Mouse (Mus musculus): Measurements from ENCODE around the gene Ptpru. TPM values are rescaled to one million over a fixed set of nuclear protein-coding genes. Genes with fewer than 3 reads are reported as not detected.

Gene Ptpru
- polyA plus RNA-seq, 1 experiment from 2014 or later = 16.0 TPM

DNA sequence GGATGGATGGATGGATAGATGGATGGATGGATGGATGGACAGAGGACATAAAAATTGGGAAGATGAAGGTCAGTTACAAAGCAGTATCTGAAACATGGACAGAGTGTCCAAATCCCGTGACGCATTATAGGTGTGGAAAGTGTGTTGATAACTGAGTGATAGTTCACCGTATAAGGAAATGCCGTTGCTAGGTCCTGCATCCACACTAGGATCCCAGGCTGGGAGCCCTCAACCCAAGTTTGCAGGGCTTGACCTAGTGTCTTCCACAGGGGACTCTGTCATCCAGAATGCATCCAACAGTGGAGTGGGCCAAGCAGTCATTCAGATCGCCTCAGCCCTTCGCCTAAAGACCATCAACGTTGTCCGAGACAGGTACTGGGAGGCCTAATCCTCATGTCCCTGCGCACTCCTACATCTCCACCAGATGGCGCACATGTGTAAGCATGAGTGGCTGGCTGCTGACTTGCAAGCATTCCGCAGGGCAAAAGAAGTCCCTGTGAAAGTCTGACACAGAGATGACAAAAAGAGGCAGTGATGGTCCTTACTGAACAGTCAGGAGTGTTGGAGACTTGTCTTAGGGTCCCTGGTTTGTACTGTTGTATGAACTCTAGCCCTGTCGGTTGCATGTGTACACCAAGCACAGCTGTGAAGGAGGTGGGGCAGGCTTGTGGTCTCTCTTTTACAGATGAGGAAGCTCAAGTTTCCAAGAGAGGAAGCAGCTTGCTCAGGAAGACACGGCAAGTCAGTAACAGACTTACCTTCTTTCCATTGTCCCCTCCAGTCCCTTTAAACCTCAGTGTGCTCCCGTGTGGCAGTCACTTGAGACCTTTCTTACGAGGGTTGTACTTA, 22.6 kb upstream of the Ptpru start:
- Histone ChIP-seq H3K36me3 (peaks cover 67% of the 10 kb centered on the region), H3K4me3 (no peak overlapping the region), H3K9me3 (replicated peaks) (no peaks in the 10 kb centered on the region), H3K27ac (no peak overlapping the region), H3K27me3 (ENCODE audit: low read depth, poor library complexity, severe bottlenecking) (no peaks in the 10 kb centered on the region), H3K4me1 (no peaks in the 10 kb centered on the region)
- WGBS = 57% methylated on average over 15 of the region's 15 CpGs
- peak; percentile 85 for DNase-seq (ENCODE audit: low spot score)

DNA sequence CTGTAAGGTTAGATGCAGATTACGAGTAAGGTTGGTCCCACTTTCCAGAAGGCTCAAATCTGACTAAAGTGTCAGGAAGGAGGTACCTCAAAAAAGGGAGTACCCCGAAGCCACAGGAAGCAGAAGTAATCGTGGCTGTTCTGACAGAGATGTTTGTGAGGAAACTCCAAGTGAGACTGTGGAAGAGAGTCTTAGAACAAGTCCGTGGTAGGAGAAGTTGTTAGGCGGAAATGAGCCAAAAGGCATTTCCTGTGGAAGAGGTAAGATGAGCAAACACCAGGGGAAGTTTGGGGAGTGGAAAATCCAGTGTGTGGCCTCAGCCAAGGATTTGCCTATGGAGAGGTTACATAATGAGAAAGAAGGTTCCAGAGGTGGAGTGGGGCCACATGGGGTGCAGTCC, 16.9 kb upstream of the Ptpru start:
- H3K9me3 ChIP-seq (replicated peaks) = no peaks in the 10 kb centered on the region
- whole genome bisulfite sequencing = 79% methylated on average over 5 of the region's 5 CpGs

DNA sequence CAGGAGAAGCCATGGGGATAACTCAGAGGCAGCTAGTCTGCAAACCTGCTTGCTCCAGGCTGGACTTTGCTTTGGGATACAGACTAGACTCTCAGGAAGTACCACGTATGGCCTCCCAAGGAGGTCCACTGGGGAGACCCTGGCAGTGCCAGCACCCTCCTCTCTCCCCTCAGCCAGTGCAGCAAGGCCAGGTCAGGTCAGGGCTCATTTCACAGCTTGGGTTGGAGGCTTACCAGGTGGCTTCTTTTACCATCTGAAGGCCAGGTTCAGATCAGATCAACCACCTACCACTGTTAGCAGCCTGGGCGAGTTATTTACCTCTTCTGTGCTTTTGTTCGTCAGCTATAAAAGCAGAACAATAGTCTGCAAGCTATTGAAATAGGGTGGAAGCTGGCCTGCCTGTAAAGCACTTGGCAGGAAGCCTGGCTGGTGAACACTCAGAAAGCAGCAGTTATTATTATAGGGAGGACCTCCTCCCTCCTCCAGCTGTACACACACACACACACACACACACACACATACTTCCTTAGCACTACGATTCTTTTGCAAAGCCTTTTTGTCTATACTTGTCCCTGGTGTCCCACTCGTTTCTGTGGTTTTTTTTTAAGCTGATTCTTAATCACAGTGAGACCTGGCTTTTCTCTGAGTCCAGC, 12.0 kb upstream of the Ptpru start:
- H3K4me3 ChIP-seq = no peak overlapping the region
- peaks cover 26% of the 10 kb centered on the region for H3K4me1 ChIP-seq
- DNase-seq (ENCODE audit: low spot score) = no peak
- 68% methylated on average over 5 of the region's 5 CpGs for WGBS
- peaks cover 15% of the 10 kb centered on the region; the same call in 1 of the 2 replicates for H3K36me3 ChIP-seq
- no peak overlapping the region for H3K27ac ChIP-seq
- no peaks in the 10 kb centered on the region for H3K27me3 ChIP-seq (ENCODE audit: low read depth, poor library complexity, severe bottlenecking)
- H3K9me3 ChIP-seq (replicated peaks) = no peaks in the 10 kb centered on the region

More for the DNA sequence above, 16.9 kb upstream of the Ptpru start:
- DNase-seq (ENCODE audit: low spot score) = no peak
- H3K36me3 ChIP-seq = peaks cover 22% of the 10 kb centered on the region
- no peak overlapping the region for H3K27ac ChIP-seq
- no peaks in the 10 kb centered on the region for H3K4me1 ChIP-seq
- H3K4me3 ChIP-seq = no peak overlapping the region
- no peaks in the 10 kb centered on the region for H3K27me3 ChIP-seq (ENCODE audit: low read depth, poor library complexity, severe bottlenecking)

DNA sequence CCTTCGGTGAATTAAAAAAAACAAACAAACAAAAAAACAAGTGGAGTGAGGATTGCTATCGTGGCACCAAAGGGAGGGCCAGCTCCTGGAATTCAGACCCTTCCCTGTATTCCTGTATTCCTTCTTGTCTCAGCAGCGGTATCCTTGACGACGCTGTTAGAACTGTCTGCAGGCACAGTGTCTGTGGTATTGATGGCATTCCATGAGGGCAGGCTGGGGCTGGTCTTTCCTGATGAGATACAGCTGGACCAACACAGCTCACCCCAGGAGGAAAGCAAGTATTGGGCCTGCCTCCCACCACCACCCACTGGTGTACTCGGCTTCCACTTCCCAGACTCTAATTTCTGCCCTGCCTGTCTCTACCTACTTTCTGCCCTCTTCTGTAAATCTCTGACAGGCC, 10.0 kb upstream of the Ptpru start:
- DNase-seq (ENCODE audit: low spot score) = no peak
- Histone ChIP-seq H3K27ac (peak overlapping the region; percentile 37; the same call in 1 of the 2 replicates), H3K36me3 (peaks cover 15% of the 10 kb centered on the region; the same call in 1 of the 2 replicates), H3K9me3 (replicated peaks) (no peaks in the 10 kb centered on the region), H3K4me3 (no peak overlapping the region), H3K27me3 (ENCODE audit: low read depth, poor library complexity, severe bottlenecking) (no peaks in the 10 kb centered on the region), H3K4me1 (peaks cover 43% of the 10 kb centered on the region)
- 71% methylated on average over 6 of the region's 6 CpGs for WGBS

DNA sequence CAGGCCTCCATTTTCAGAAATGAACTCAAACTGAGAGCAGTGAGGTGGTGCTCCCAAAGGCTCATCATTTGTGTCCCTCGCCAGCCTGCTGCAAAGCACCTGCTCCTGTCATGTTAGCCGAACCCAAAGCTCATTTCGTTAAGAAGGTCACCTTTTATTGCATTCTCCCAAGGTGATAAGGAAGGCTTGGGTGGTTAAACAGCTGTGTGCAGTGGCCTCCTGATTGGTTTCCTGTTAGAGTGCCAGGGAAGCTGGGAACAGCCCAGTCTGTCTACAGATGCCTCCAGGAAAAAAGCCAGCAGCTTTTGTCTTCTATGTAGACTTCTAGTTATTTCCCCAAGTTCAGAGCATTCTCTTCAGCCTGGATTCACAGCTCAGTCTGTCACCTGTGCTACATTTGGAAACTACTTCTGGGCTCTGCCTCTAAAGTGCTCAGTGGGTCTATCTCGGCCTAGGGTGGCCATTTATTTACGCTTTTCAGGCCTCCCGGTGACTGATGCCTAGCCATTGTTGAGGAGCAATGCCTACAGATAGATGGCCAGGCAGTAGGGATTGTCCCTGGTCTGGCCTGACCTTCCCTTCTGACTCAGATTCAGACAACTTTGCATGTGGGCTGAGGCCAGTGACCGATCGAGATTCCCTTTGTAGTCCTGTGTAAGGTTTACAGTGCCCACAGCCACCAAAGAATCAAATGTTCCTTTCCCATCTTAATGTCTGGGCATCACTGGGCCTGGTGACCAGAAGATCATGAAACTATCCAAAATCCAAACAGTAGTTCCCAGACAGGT, 8.1 kb upstream of the Ptpru start:
- Histone ChIP-seq H3K27ac (no peak overlapping the region), H3K9me3 (replicated peaks) (no peaks in the 10 kb centered on the region), H3K27me3 (ENCODE audit: low read depth, poor library complexity, severe bottlenecking) (no peaks in the 10 kb centered on the region), H3K4me3 (no peak overlapping the region), H3K36me3 (peaks cover 15% of the 10 kb centered on the region; the same call in 1 of the 2 replicates), H3K4me1 (peaks cover 46% of the 10 kb centered on the region)
- 91% methylated on average over 8 of the region's 8 CpGs for WGBS
- no peak for DNase-seq (ENCODE audit: low spot score)

DNA sequence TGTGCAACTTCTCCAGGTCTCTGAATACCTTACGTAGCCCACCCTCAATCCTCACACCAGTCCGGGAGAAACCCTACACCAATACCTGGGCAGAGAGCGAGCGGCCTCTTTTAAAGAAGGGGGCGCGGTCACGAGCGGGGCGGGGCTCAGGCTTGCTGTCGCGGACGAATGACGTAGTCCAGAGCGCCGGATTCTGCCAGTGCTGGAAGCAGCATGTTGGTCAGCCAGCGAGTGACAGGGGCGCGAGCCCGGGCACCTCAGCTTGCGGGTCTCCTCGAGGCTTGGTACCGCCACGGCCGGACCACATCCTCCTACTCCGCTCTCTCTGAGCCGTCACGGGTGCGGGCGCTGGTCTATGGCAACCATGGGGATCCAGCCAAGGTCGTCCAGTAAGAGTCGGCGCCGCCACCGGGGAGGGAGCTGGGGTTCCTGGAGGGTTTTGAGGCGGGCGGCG, 5.2 kb upstream of the Ptpru start, which contains the start of gene Mecr:
TSS of gene Mecr (plus strand) at position 181 of the 454 bp plus-strand sequence.
- peaks cover 9% of the 10 kb centered on the region; the same call in 1 of the 2 replicates for H3K36me3 ChIP-seq
- WGBS = under 1% methylated on average over 37 of the region's 37 CpGs
- H3K27me3 ChIP-seq (ENCODE audit: low read depth, poor library complexity, severe bottlenecking) = peaks cover 15% of the 10 kb centered on the region; the same call in 1 of the 2 replicates
- peak within 1 kb of the TSS; percentile 100 for H3K4me3 ChIP-seq
- no peaks in the 10 kb centered on the region for H3K9me3 ChIP-seq (replicated peaks)
- peak; percentile 97 for DNase-seq (ENCODE audit: low spot score)
- H3K4me1 ChIP-seq = peaks cover 40% of the 10 kb centered on the region
- H3K27ac ChIP-seq = peak within 1 kb of the TSS; percentile 83

DNA sequence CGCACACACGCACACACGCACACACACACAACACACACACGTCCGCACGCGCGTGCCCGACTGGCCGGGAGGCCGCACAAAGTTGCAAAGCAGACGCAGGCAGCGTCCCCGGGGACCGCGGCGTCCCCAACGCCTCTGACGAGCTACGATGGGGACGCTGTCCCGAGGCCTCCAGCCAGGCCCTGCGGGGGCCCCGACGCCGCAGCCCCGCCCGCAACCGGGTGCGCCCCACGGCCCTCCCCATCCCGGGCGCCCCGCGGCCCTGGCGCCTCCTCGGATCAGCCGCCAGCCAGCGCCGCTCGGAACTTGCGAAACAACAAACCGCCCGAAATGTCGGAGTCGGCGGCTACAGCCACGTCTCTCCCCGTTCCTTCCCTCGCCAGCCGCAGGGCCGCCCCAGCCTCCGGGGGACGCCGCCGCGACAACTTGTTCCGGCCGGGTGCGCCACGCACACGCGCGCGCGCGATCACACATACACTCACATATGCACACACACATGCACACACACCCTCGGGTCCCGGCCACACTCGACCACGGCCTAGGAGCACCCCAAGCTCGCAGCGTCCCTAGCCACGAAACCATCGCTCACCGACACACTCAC, 1.1 kb downstream of the Ptpru start:
- peaks cover 49% of the 10 kb centered on the region for H3K27me3 ChIP-seq (ENCODE audit: low read depth, poor library complexity, severe bottlenecking)
- 1% methylated on average over 71 of the region's 76 CpGs for WGBS

DNA sequence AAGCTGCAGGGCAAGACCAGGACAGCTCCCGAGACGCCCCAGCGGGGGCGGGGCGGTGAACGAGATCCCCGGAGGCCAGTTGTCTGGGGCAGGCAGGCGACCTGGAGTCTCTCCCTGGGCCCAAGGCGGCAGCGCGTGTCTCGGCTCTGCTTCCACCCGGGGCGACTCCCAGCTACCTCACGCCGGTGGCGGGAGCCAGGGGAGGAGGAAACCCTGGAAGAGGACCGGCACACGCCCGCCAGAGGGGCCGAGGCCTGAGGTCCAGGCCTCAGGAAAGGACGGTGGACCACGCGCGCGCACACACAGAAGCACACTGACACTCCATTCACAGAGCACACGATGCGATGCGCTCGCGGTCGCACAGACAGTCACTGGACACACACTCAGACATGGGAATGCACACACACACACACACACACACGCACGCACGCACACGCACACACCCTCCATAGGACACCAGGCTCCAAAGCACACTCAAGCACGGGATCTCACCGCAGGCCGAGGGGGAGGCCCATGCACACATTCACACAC, 1.7 kb downstream of the Ptpru start:
- Histone ChIP-seq H3K27ac (peak overlapping the region; percentile 88), H3K36me3 (no peaks in the 10 kb centered on the region), H3K27me3 (ENCODE audit: low read depth, poor library complexity, severe bottlenecking) (peaks cover 49% of the 10 kb centered on the region), H3K4me1 (peaks cover 48% of the 10 kb centered on the region), H3K4me3 (peak overlapping the region; percentile 77), H3K9me3 (replicated peaks) (no peaks in the 10 kb centered on the region)
- WGBS = under 1% methylated on average over 37 of the region's 39 CpGs
- peak; percentile 68 for DNase-seq (ENCODE audit: low spot score)

More for the DNA sequence above, 1.1 kb downstream of the Ptpru start:
- no peaks in the 10 kb centered on the region for H3K36me3 ChIP-seq
- peak overlapping the region; percentile 77 for H3K4me3 ChIP-seq
- DNase-seq (ENCODE audit: low spot score) = peak; percentile 77
- peaks cover 48% of the 10 kb centered on the region for H3K4me1 ChIP-seq
- peak overlapping the region; percentile 88 for H3K27ac ChIP-seq
- no peaks in the 10 kb centered on the region for H3K9me3 ChIP-seq (replicated peaks)

DNA sequence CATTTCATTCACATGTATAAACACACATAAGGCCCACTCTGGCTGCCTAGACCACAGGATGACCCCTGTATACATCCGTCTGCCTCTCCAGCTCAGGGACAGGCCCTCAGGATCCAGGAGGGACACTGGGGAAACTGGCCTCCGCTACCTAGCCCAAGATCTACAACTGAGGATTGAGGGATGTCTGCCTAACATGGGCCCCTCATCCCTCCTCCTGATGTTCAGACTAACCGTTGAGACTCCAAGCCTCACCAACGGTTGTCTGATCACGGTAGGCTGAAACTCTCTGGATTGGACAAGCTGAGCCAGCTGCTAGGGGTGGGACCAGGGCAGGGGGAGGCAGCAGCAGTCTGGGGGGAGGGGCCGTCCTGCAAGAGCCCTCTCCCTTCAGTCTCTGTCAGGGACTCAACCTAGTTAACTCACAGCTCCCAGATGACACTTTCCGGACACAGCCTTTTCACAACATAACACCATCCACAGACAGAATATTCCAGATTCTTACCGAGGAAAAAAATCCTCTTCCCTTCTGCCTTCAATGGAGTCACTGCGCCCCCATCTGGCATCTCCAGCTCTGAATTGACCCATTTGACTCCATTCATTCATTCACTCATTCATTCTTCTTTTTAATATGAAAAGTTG, 4.0 kb downstream of the Ptpru start:
- no peak overlapping the region for H3K4me3 ChIP-seq
- H3K27me3 ChIP-seq (ENCODE audit: low read depth, poor library complexity, severe bottlenecking) = peaks cover 34% of the 10 kb centered on the region
- H3K27ac ChIP-seq = no peak overlapping the region
- H3K36me3 ChIP-seq = no peaks in the 10 kb centered on the region
- WGBS = 27% methylated on average over 9 of the region's 9 CpGs
- H3K4me1 ChIP-seq = peaks cover 54% of the 10 kb centered on the region
- no peak for DNase-seq (ENCODE audit: low spot score)
- H3K9me3 ChIP-seq (replicated peaks) = no peaks in the 10 kb centered on the region

DNA sequence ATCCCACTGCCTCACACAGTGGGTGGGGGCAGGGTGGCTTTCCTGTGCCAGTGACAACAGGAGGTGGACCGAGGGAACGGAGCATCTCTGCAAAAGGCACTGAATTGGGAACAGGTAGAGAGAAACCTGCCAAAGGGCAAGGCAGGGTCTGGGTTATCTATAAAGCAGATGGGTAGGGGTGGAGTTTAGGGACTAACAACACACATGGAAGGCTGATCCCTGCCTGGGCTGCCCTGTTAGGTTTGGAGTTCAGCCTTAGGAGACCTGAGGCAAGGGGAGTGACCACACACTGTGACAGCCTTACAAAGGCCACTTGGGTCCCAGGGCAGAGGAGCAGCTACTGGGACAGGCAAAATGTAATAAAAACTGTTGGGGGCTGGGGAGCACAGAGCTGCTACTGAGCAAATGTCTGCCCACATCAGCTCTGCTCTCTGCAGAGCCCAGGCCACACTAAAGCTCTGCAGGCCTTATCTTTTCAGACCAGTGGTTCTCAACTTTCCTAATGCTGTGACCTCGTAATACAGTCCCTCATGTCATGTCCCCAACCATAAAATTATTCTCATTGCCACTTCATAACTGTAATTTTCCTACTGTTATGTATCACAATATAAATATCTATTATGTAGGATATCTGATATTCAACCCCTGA, 5.2 kb downstream of the Ptpru start:
- H3K36me3 ChIP-seq = no peaks in the 10 kb centered on the region
- H3K4me1 ChIP-seq = peaks cover 55% of the 10 kb centered on the region
- WGBS = 77% methylated on average over 3 of the region's 3 CpGs
- no peak for DNase-seq (ENCODE audit: low spot score)
- H3K4me3 ChIP-seq = no peak overlapping the region
- H3K27ac ChIP-seq = peak overlapping the region; percentile 19; the same call in 1 of the 2 replicates
- H3K27me3 ChIP-seq (ENCODE audit: low read depth, poor library complexity, severe bottlenecking) = peaks cover 33% of the 10 kb centered on the region
- H3K9me3 ChIP-seq (replicated peaks) = no peaks in the 10 kb centered on the region

DNA sequence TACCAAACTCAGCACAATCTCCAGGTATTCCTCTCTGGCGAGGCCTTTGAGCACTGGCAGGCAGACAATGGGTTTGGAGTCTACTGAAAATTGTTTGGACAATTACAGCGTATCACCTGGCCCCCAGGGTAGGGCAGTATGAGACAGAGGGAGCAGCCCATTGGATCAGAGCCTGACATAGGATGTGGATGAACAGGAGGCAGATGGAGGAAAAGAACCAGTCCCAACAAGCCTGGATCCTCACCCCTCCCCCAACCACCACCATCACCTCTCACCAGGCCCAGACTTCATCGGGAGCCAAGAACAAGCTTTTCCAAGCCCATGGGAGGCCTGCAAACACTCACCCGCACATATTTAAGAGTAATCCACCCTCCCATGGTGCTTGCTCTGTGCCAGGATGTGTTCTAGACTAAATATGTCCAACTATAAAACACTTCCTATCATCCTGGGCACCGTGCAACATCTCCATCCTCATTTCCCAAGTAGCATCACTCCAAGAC, 6.5 kb downstream of the Ptpru start:
- DNase-seq (ENCODE audit: low spot score) = no peak
- Histone ChIP-seq H3K4me3 (no peak overlapping the region), H3K27me3 (ENCODE audit: low read depth, poor library complexity, severe bottlenecking) (peaks cover 22% of the 10 kb centered on the region), H3K36me3 (no peaks in the 10 kb centered on the region), H3K4me1 (peaks cover 53% of the 10 kb centered on the region), H3K9me3 (replicated peaks) (no peaks in the 10 kb centered on the region), H3K27ac (peak overlapping the region; percentile 3; the same call in 1 of the 2 replicates)
- WGBS = 76% methylated on average over 5 of the region's 5 CpGs

All from limb, embryonic 10.5 days (tissue).